Mouse (Mus musculus) cerebellum, adult 9-11 months (tissue): ENCODE measurements around the gene Gxylt2.

Experiments
- DNase-seq: peaks from one replicate; pipeline ENCODE4 v3.0.0; 2022

The Gxylt2 gene

DNA sequence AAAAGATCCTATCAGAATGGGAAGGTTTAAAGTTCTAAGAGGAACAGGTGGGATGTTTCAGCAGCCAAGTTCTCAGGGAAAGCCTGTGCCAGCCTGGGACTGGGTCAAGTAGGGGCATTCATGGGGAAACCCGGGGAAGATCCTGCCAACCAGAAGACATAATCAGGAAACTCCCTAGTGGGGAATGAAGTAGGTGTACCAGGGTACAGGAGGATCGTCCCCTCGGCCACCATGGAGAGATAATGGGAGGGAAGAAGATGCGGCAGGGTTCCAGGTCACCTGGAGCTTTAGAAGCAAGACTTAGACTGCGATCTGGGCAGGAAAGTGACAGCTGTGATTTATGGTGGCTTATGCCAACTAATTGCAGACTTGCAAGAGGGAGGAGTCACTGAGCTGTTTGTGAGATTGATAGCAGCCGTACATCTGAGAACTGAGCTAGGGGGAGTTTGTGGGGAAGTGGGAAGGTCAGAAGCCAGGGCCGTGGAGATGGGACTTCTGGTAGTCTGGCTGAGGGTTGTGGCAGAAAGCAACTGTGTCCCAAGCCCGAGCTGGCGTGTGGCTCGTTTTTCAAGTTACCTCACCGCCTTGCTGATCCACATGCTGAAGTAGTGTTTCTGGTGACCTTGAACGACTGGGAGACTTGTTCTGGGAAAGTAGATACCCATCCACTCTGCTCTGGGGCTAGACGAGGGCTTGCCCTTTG is 98.0 kb downstream of the Gxylt2 start:
- no peak for DNase-seq

DNA sequence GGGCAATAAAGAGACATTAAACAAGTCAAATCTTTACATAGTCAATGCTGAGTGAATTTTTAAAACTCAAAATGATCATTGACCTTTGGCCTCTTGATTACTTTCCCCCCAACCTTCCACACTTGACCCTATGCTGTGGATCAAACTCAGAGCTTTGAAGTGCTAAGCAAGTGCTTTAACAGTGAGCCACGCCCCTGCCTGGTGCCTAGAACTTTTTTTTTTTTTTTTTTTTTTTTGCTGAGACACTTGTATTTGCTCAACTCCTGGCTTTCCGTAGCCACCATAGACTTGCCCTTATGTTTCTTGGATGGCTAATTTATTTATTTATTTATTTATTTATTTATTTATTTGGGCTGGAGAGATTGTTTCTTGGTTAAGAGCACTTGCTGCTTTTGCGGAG is 98.7 kb downstream of the Gxylt2 start:
- DNase-seq: no peak

DNA sequence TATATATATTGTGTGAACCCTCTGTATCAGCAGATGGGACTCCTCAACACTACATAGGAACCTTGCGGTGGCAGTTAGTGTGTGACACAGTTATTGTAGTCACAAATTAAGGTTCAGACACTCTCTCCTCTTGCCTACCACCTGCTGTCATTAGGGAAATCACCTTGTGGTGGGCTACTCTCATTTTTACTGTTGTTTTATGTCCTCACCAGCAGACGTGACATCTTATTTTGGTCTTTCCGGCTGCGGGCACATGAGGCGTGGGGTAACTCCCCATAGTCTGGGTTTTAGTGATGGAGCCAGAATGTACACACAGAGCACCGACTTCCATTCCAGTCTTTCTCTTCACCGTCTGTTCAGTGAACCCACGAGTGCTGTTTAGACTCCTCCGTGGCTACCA is 102.7 kb downstream of the Gxylt2 start:
- DNase-seq: no peak

DNA sequence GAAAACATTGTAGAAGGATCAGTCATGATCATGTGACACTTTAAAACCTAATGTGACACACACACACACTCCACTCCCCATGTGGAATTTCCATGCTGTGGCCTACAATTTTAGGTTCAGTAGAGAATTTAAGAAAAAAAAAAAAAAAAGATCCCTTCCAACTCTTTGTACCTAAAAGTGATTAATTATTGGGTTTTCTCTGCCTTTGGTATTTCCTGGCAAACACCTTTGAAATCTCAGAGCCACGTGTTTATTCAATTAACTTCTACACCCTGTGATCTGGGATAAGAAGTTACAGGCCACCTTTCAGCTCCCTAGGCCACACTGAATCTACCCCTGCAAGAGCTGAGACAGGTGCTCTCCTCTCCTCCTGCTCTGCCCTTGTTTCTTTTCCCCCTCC is 103.2 kb downstream of the Gxylt2 start:
- no peak for DNase-seq

DNA sequence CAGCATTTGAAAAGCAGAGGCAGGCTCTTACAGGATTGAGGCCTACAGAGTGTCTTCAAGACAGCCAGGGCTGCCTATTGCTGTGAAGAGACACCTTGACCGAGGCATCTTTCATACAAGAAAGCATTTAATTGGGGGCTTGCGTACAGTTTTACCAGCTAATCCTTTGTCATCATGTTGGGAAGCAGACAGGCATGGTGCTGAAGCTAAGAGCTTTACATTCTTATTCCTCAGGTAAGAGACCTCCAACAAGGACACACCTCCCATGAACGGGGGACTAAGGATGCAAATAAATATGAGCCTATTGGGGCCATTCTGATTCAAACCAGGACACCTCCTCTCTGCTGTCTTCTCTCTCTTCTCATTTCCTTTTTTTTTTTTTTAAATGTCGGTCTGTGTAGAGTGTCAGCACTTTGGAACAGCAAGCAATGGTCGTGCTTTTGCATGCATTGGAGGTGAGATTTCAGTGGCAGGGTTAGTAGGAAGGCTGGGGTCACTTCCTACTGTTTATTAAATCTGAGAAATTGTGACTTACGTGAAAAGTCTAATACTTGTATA is 103.8 kb downstream of the Gxylt2 start:
- no peak for DNase-seq

DNA sequence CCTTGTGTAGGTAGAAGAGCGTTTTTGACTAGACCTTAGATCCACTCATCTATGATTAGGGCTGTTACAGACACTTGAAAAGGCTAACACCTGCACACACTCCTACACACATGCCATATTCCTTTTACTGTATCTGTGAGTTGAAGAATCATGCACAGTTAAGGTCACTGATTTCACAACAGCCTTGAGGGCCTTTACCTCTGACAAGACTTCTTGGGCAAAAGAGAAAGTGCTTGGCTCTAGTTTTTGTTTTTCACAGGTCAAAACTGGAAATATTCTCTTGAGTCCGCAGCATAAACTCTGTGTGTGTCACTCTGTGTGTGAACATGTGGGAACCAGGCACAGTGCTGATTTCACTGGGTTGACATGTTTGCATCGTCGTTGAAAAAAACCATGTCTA is 105.6 kb downstream of the Gxylt2 start:
- DNase-seq: no peak

DNA sequence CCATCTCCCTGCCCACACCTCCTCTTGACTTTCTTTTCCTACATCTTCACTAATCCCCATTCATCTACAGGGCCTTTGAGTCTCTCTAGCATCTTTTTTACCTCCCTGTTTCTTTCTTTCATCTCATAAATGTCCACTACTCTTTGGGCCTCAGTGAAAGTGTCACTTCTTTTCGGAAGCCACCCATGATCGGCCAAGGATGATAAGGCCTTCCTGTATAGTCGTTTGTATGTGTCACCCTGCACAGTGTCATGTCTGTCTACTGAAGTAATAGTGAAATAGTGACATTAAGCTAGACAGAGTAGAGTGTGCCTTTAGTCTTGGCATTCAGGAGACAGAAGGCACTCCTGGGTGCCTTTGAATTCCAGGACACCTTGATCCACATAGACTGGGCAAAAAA is 107.2 kb downstream of the Gxylt2 start:
- DNase-seq: no peak

DNA sequence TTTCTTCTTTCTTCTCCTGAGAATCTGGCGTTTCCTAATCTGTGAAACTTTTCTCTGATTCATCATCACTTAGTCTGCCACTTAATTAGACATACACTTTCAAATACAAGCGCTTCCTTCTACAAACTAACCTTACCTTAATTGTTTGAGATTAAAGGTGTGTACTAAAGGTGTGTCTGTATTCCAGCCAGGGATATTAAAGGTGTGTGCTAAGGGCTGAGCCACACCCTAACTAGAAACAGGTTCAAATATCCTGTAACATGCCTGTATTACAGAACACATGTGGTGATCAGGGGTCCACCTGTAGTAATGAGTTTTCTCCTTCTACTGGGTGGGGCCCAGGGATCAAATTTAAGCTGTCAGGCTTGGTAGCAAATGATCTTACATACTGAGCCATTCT is 116.8 kb downstream of the Gxylt2 start:
- no peak for DNase-seq

DNA sequence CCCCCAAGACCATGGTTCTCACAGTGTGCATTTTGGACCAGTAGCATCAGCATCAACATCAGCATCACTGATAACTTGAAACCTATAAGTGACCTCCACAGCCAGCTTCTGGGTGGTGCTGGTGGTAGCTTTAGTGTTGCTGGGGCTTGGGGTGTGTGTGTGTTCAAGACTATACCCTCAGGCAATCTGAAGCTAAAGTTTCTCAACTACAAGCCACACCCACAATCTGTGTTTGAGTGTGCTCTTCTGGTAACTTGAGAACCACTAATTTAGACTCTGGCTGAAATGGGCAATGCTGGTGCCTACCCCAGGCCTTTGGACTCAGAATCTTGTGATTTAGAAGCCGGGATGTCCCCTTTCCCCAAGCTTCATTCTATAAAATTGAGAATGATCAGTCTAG is 118.8 kb downstream of the Gxylt2 start:
- DNase-seq: no peak

DNA sequence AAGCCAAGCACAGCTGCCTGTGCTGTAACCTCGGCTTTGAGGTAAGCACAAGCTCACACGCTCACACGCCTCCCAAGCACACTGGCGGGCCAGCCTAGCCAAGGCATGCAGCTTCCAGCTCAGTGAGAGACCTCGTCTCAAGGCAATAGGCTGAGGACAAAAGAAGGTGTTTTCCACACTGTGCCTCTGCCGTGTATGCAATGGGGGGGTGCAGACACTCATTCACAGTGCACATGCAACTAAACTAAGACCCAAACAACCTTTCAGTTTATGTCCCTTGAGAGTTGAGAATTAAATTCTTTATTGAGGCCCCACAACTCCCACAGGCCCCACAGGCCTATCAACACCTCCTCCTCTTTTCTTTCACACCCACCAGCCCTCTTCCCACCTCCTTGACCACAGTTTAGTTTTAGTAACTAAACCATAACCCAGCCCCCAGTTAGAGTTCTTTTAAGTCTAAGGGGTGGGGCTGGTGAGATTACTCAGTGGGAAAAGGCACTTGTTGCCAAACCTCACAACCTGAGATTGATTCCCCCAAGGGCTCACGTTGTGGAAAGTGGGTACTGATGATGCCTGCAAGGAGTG is 119.9 kb downstream of the Gxylt2 start:
- DNase-seq: no peak

DNA sequence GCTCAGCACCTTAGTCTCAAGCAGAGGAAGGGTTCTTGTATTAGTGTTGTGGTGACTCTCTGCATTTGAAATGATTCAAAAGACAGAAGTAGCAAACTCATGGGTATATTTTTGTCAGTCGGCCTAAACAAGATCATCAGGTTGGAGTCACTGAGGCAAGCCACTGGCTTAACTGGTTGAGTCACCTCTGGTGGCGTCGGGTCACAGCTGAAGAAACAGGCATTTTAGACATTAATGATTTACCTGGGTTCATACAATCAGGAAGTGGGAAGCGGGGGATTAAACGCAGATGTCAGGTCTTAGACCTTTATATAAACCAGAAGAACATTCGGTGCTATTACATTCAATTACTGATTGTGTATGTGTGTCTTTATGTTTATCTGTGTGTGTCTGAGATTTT is 121.5 kb downstream of the Gxylt2 start:
- no peak for DNase-seq

DNA sequence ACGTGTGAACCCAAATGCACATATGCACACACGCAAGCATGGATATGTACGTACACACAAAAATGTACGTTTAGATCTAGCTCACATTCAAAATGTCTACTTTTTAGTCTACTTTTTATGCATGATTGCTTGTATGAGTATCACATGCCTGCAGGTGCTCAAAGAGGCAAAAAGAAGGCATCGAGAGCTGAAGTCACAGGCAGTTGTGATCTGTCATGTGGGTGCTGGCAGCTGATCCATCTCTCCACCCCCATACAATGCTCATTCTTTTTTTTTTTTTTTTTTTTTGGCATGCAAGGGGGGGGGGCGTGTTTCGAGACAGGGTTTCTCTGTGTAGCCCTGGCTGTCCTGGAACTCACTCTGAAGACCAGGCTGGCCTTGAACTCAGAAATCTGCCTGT is 124.0 kb downstream of the Gxylt2 start:
- DNase-seq: no peak

DNA sequence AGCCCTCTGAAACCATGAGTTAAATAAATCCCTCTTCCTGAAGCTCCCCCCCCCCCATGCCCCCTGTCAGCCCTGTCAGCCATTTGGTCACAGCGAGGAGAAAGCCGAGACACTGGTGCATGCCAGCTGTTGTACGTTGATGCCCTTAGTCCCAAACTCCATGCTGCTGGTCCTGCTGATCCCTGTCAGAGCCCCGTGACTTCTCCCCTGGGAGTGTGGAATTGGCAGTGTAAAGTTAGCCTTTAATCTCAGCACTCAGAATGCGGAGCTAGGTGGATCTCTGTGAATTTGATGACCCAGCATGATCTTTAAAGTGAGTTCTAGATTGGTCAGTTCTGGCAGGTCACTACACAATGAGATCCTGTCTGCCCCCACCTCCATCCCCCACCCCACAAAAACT is 125.2 kb downstream of the Gxylt2 start:
- DNase-seq: no peak

DNA sequence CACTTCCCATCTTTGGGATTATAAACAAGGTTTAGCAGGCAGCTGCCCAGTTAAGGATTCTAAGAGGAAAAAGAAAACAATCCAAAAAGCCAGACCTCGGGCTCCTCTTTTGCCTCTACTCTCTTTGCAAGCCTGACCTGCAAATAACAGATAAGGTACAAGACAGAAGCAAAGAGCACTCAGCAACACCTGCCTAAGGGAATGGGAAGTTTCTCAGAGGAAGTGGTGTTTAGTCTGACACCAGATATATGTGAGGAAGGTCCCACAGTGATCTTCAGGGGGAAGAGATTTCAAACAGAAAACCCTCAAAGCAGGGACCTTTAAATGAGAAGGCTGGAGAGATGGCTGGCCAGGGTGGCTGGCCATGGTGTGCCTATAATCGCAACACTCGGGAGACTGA is 126.7 kb downstream of the Gxylt2 start:
- DNase-seq: no peak

DNA sequence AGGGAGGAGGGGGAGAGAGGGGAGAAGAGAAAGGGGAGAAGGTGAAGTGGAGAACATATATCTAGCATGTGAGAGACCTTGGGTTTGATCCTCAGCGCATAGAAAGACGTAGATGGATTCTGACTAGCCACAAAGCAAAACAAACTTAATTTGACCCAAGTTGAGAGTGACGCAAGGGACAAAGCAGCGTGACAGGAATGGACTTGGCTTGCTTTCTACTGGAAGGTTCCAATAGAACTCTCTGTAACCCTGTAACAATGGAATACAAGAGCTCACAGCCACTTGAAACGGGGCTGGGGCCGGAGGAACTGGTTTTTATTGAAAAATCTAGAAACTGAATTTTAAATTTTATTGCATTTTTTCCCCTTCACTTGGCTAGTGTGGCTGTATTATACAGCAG is 127.2 kb downstream of the Gxylt2 start:
- no peak for DNase-seq

DNA sequence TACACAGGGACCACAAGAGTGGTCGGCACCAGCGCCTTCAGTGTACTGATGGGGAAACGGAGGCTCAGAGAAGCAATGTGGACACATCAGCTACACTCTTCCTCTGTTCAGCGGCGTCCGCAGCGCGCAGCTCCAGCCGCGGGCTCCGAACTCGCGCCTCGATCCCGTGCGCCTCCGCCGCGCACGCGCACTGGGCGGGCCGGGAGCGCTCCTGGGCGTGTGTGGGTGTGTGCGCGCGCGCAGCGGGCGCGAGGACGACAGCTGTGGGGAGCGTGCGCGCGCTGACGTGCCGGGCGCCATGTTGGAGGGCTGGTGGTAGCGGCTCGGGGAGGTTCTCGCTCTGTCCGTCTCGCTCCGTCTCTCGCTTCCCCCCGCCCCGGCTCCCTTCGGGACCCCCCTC is 128.8 kb downstream of the Gxylt2 start, which contains the start of gene Ppp4r2:
Ppp4r2 (plus strand) TSS at position 268 of the 400 bp plus-strand sequence.
- peak; percentile 91 for DNase-seq

DNA sequence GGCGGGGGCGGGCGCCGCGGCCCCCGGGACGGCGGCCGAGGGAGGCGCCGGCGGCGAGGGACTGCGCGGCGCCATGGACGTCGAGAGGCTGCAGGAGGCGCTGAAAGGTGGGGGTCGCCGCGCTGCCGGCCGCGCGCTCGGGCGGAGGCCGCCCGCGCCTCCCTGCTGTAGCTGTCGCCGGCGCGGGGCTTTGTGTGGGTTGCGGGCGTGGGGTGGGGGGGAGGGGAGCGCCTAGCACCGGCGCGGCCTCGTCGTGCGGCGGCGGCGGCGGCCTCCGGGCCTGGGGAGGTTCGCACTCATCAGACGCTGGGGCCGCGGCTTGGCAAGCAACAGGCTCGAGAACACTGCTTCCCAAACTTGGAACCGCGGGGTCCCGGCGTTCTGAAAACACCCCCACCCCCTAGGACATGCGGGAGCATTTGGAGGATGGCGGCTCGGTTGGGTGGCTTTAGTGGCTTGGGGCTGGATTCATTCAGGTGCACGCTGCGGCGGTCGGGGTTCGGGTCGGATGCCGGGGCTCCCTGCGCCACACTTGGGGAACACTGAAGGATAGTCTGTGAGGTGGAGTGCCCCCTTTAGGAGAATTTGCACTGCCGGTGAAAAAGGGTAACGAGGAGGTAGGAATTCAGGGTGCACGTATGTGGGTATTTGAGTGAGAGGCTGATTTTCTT is 129.4 kb downstream of the Gxylt2 start:
- peak; percentile 73 for DNase-seq

DNA sequence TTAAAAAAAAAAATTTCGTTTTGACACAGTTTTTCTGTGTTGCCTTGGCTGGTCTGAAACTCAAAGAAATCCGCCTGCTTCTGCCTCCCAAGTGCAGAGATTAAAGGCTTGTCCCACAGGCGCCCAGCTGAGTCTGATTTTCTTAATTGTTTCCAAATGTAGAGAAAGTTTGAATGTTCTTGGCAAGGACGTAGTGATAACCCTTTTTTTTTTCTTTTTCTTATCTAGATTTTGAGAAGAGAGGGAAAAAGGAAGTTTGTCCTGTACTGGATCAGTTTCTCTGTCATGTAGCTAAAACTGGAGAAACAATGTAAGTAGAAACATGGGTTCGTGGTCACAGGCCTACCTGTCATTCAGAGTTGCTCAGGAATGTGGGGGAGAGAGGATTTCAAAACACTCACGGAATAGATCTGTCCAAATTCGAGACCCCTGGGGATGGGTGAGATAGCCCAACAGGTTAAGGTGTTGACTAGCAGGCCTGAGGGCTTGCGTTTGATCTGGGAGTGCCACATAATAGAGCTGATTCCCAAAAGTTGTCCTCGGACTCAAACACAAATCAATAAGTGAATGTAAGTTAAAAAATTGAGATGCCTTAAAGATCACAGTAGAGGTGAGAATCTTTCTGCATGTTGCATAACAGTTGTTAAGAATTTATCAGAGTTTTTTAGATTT is 130.1 kb downstream of the Gxylt2 start:
- peak; percentile 18 for DNase-seq

DNA sequence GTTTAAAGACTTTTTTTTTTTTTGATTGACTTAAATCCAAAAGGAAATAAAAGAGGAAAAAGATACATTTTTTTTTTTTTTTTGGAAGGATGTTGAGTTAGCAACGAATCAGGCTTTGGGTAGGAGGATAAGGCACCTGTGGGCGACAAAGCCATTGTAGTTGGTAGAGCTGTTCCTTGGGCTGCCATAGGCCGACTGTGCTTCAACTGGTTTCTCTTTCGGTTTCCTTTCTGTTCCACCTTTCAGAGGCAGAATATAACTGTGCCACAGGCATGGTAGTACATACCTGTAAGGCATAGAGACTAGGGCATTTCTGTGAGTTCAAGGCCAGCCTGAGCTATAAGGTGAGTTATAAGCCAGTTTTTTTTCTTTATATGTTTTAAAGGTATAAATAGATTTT is 140.5 kb downstream of the Gxylt2 start:
- DNase-seq: no peak

DNA sequence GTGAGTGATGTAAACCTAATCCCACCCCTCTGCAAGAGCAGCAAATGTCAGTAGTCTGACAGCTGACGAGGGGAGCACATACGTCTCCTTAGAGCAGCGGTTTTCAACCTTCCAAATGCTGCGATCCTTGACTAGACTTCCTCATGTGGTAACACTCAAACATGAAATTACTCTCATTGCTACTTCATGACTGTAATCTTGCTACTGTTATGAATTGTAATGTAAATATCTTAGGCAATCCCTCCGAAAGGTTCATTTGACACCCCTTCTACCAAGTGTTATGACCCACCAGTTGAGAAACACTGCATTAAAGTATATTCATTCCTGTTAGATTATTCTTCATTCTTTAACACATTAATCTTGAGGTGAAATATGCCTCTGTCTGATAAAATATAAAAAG is 142.7 kb downstream of the Gxylt2 start:
- no peak for DNase-seq

DNA sequence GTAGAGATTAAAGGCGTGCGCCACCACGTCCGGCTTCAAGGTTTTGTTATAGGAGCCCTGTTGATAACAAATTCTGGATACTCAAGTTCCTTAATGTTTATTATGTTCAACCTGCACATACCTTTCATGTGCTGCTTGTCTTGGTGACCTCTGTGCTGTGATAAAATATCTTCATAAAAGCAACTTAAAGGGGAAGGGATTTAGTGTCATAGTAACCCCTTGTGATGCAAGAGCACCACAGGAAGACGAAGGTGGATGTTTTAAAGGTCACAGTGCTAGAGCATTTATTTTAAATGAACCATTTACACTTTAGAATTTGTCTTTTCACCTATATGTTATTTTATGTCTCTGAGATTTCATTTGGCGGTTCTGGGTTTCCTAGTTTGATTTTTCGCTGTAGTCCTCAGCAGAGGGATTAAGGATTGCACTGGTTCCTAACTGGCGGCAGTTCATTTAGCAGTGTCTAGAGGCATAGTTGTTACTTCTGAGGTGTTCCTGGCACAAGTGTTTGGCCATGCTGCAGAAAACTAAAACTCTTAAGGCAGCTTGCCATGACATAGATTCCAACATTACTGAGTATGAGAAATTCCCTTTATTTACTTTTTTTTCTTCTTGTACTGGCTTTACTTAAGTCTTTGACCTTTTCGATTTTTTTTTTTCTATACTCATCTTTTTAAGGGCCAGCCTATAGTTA is 144.3 kb downstream of the Gxylt2 start:
- no peak for DNase-seq

DNA sequence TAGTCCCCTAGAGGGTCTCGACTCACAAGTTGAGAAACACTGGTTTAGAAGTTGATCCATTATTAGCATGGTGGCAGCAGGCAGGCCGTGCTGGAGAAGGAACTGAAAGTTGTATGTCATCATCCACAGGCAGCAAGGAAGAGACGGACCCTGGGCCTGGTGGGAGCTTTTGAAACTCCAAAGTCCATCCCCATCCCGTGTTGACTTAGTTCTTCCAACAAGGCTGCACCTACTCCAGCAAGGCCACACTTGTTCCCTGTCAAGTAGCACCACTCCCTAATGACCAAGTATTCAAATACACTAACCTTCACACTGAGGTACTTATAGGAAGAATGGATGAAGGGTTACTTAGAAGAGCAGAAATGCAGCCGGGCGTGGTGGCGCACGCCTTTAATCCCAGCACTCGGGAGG is 146.1 kb downstream of the Gxylt2 start:
- no peak for DNase-seq

DNA sequence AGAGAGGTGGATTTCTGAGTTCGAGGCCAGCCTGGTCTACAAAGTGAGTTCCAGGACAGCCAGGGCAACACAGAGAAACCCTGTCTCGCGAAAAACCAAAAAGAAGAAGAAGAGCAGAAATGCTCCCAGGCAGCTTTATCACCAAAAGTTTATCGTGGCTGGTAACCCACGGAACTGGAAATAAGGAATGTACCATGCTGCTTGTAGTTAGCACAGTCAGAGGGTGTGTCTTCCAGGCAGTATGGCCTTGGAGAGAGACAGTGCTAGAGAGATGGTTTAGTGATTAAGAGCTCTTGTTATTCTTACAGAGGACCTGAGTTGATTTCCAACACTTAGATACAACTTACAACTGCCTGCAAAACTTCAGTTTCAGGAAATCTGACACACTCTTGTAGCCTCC is 146.5 kb downstream of the Gxylt2 start:
- no peak for DNase-seq
